Mouse (Mus musculus) erythroblast, adult 5-6 weeks (primary cell): ENCODE measurements around the gene Coro1b. TPM values are rescaled to one million over a fixed set of nuclear protein-coding genes. Genes with fewer than 3 reads are reported as not detected.

Experiments used
- ATAC-seq: replicated peaks from 2 replicates; pipeline ENCODE4 v1.8.0; 2016; ENCODE audit warnings: moderate number of reproducible peaks, mild to moderate bottlenecking, moderate TSS enrichment, inconsistent platforms; ENCODE audit not compliant: poor library complexity, low FRiP score, severe bottlenecking
- total RNA-seq, 2 experiments: library from RNA; stranded (forward) in 1 of 2; stranded (reverse) in 1 of 2; fragments of 150-400 nt in 1 of 2; fragments of 200-764, 138-1000 nt in 1 of 2; gene quantifications; 2 replicates each; pipeline versions ENCODE4 v1.2.3 to v1.2.4; 2015 to 2017; ENCODE audit warnings: low replicate concordance in 2 of 2

Coro1b gene
- total RNA-seq, 2 experiments from 2014 or later: 22.6 to 69.6 TPM

GRCm38 (mm10) chr19:4153232-4153654 is 4.8 kb downstream of the Coro1b start, which contains the start of gene Ptprcap:
Ptprcap (plus strand) TSS chr19:4153604.
- no peak for ATAC-seq

- no peak for ATAC-seq
Observed at GRCm38 (mm10) chr19:4154437-4155222, 6.2 kb downstream of the Coro1b start.

- no peak for ATAC-seq
Observed at GRCm38 (mm10) chr19:4155223-4156072, 7.0 kb downstream of the Coro1b start.

GRCm38 (mm10) chr19:4156073-4156579 is 7.7 kb downstream of the Coro1b start:
- ATAC-seq: no peak

GRCm38 (mm10) chr19:4156771-4157170 is 8.4 kb downstream of the Coro1b start:
- ATAC-seq: no peak

GRCm38 (mm10) chr19:4159049-4159448 is 10.6 kb downstream of the Coro1b start:
- no peak for ATAC-seq

GRCm38 (mm10) chr19:4162646-4163542 is 14.5 kb downstream of the Coro1b start, which contains the start of gene Rps6kb2:
Rps6kb2 (minus strand) TSS chr19:4163354.
- peak; percentile 85 for ATAC-seq

GRCm38 (mm10) chr19:4163543-4163887 is 15.1 kb downstream of the Coro1b start:
- no peak for ATAC-seq

- no peak for ATAC-seq
Observed at GRCm38 (mm10) chr19:4164100-4164499, 15.7 kb downstream of the Coro1b start.

GRCm38 (mm10) chr19:4164721-4165120 is 16.3 kb downstream of the Coro1b start:
- ATAC-seq: no peak

GRCm38 (mm10) chr19:4166678-4167476 is 18.5 kb downstream of the Coro1b start:
- no peak for ATAC-seq

- peak; percentile 94 for ATAC-seq
Observed at GRCm38 (mm10) chr19:4169378-4169784, 21.0 kb downstream of the Coro1b start.

GRCm38 (mm10) chr19:4169810-4170209 is 21.4 kb downstream of the Coro1b start:
- no peak; the same call in 1 of the 2 replicates for ATAC-seq

- no peak for ATAC-seq
Observed at GRCm38 (mm10) chr19:4170723-4171392, 22.4 kb downstream of the Coro1b start.

- ATAC-seq: no peak
Observed at GRCm38 (mm10) chr19:4171393-4172290, 23.2 kb downstream of the Coro1b start.

GRCm38 (mm10) chr19:4172925-4173324 is 24.5 kb downstream of the Coro1b start:
- no peak for ATAC-seq

GRCm38 (mm10) chr19:4175368-4175947 is 27.0 kb downstream of the Coro1b start, which contains the start of gene Carns1:
Carns1 (minus strand) TSS chr19:4175479.
- ATAC-seq: no peak
